In genomic region chr12:15222497-15223170, GRCm38 (mm10) we compare ENCODE assay signal across 14 mouse cellular contexts.
DNase-seq lines count a peak whose midpoint lies in the region; ATAC-seq and TF ChIP-seq lines count a peak whose summit lies in the region.
"Had no signal": no experiment of that assay in that cellular context is flagged by ENCODE, and none has a peak within 500 bp of the region (broad histone marks: within the 10 kb centered on the region; RNA-seq: fewer than 3 reads in every experiment).

No protein-coding gene starts in this region.

- no peaks in the 10 kb centered on the region for H3K9me3 ChIP-seq in midbrain, embryonic 12.5 days
- no peaks in the 10 kb centered on the region for H3K9me3 ChIP-seq in midbrain, embryonic 15.5 days
- no peaks in the 10 kb centered on the region for H3K9me3 ChIP-seq in hindbrain, postnatal 0 days (ENCODE audit: low read length)
- H3K9me3 ChIP-seq in stomach, embryonic 16.5 days (replicated peaks; ENCODE audit: control insufficient read depth, low read length) = no peaks in the 10 kb centered on the region
- H3K9me3 ChIP-seq: limb, embryonic 13.5 days had no signal

- H3K4me2 ChIP-seq in midbrain, embryonic 12.5 days (replicated peaks) = no peak overlapping the region
- H3K4me2 ChIP-seq in midbrain, embryonic 15.5 days = no peak overlapping the region
- no peak overlapping the region for H3K4me2 ChIP-seq in hindbrain, postnatal 0 days (ENCODE audit: low read depth, low read length)
- H3K4me2 ChIP-seq in stomach, embryonic 16.5 days (ENCODE audit: low read depth, low read length) = no peak overlapping the region
- H3K4me2 ChIP-seq: limb, embryonic 13.5 days had no signal

- TF ChIP-seq CTCF in hindbrain, postnatal 0 days (IDR thresholded peaks at IDR 0.05; ENCODE audit: low read depth) = no peak

- no peaks in the 10 kb centered on the region for H3K4me1 ChIP-seq in midbrain, embryonic 12.5 days
- peaks cover 4% of the 10 kb centered on the region; the same call in 1 of the 2 replicates for H3K4me1 ChIP-seq in midbrain, embryonic 15.5 days
- H3K4me1 ChIP-seq in hindbrain, postnatal 0 days (ENCODE audit: insufficient read depth, low read length) = peaks cover 5% of the 10 kb centered on the region; the same call in 1 of the 2 replicates
- H3K4me1 ChIP-seq in stomach, embryonic 16.5 days (ENCODE audit: control insufficient read depth, insufficient read depth, low read length) = no peaks in the 10 kb centered on the region
- H3K4me1 ChIP-seq: limb, embryonic 13.5 days had no signal

- ATAC-seq in midbrain, embryonic 12.5 days (ENCODE audit: low FRiP score, low read depth) = peak; percentile 68
- no peak for ATAC-seq in midbrain, embryonic 15.5 days (replicated peaks)
- no peak for ATAC-seq in hindbrain, postnatal 0 days
- peak; percentile 47; the same call in 1 of the 2 replicates for ATAC-seq in stomach, embryonic 16.5 days (ENCODE audit: insufficient read depth, low FRiP score)
- ATAC-seq: inflammation-experienced regulatory T-cells, adult 6 months had no signal

- H3K27me3 ChIP-seq in midbrain, embryonic 12.5 days = no peaks in the 10 kb centered on the region
- H3K27me3 ChIP-seq in midbrain, embryonic 15.5 days (replicated peaks) = no peaks in the 10 kb centered on the region
- H3K27me3 ChIP-seq in hindbrain, postnatal 0 days (ENCODE audit: insufficient read depth, low read length) = no peaks in the 10 kb centered on the region
- no peaks in the 10 kb centered on the region for H3K27me3 ChIP-seq in stomach, embryonic 16.5 days (ENCODE audit: control insufficient read depth, insufficient read depth, low read length)
- H3K27me3 ChIP-seq: limb, embryonic 13.5 days had no signal

- no peak overlapping the region for H3K27ac ChIP-seq in midbrain, embryonic 12.5 days (replicated peaks)
- H3K27ac ChIP-seq in midbrain, embryonic 15.5 days = no peak overlapping the region
- no peak overlapping the region for H3K27ac ChIP-seq in hindbrain, postnatal 0 days
- no peak overlapping the region for H3K27ac ChIP-seq in stomach, embryonic 16.5 days (ENCODE audit: low read length)
- H3K27ac ChIP-seq: limb, embryonic 13.5 days had no signal

- 88% methylated on average over 5 of the region's 5 CpGs for WGBS in midbrain, embryonic 12.5 days
- 80% methylated on average over 5 of the region's 5 CpGs for WGBS in midbrain, embryonic 15.5 days
- WGBS in hindbrain, postnatal 0 days = 75% methylated on average over 5 of the region's 5 CpGs
- WGBS in stomach, embryonic 16.5 days = 81% methylated on average over 5 of the region's 5 CpGs

- DNase-seq in embryo, embryonic 11 days = peak; percentile 2
- no peak for DNase-seq in embryo, embryonic 10 days (ENCODE audit: low spot score)
- DNase-seq in hindbrain, postnatal 0 days (ENCODE audit: low spot score) = peak; percentile 27
- no peak for DNase-seq in heart, adult 11 months
- DNase-seq in spleen, adult 18-20 months = no peak
- DNase-seq: cerebellum, adult 18-20 months; gastrocnemius, postnatal 36 days; kidney, postnatal 36 days; lung, adult 18-20 months had no signal

- no peaks in the 10 kb centered on the region for H3K36me3 ChIP-seq in midbrain, embryonic 12.5 days
- H3K36me3 ChIP-seq in midbrain, embryonic 15.5 days (replicated peaks) = no peaks in the 10 kb centered on the region
- H3K36me3 ChIP-seq in hindbrain, postnatal 0 days (ENCODE audit: insufficient read depth, low read length) = no peaks in the 10 kb centered on the region
- H3K36me3 ChIP-seq in stomach, embryonic 16.5 days (ENCODE audit: control insufficient read depth, insufficient read depth, low read length) = no peaks in the 10 kb centered on the region
- H3K36me3 ChIP-seq: limb, embryonic 13.5 days had no signal

- H3K9ac ChIP-seq in midbrain, embryonic 12.5 days (replicated peaks) = no peak overlapping the region
- H3K9ac ChIP-seq in midbrain, embryonic 15.5 days = no peak overlapping the region
- no peak overlapping the region for H3K9ac ChIP-seq in hindbrain, postnatal 0 days (replicated peaks; ENCODE audit: low read length)
- no peak overlapping the region for H3K9ac ChIP-seq in stomach, embryonic 16.5 days (ENCODE audit: low read length)
- H3K9ac ChIP-seq: limb, embryonic 13.5 days had no signal

- no peak overlapping the region for H3K4me3 ChIP-seq in midbrain, embryonic 12.5 days
- H3K4me3 ChIP-seq in midbrain, embryonic 15.5 days = no peak overlapping the region
- no peak overlapping the region for H3K4me3 ChIP-seq in hindbrain, postnatal 0 days (ENCODE audit: low read length)
- no peak overlapping the region for H3K4me3 ChIP-seq in stomach, embryonic 16.5 days (replicated peaks; ENCODE audit: low read length)
- H3K4me3 ChIP-seq: limb, embryonic 13.5 days had no signal

Comparison
In these comparisons a context has a peak if more than half of its experiments do, and no peak if none do; other contexts are left out.
1. DNase-seq: peak in embryo, embryonic 11 days (single experiment) and hindbrain, postnatal 0 days (single experiment); none in embryo, embryonic 10 days (single experiment), heart, adult 11 months (single experiment) and spleen, adult 18-20 months (0 of 2).
2. ATAC-seq: peak in midbrain, embryonic 12.5 days (single experiment) and stomach, embryonic 16.5 days (single experiment); none in midbrain, embryonic 15.5 days (single experiment) and hindbrain, postnatal 0 days (single experiment).